Mouse (Mus musculus) embryo, embryonic 10 days (tissue): Measurements from ENCODE around the gene Stk11ip.

Source experiments
- DNase-seq: peaks from one replicate; pipeline ENCODE4 v3.0.0-alpha.2; 2015; ENCODE audit warnings: low spot score

Gene Stk11ip

DNA sequence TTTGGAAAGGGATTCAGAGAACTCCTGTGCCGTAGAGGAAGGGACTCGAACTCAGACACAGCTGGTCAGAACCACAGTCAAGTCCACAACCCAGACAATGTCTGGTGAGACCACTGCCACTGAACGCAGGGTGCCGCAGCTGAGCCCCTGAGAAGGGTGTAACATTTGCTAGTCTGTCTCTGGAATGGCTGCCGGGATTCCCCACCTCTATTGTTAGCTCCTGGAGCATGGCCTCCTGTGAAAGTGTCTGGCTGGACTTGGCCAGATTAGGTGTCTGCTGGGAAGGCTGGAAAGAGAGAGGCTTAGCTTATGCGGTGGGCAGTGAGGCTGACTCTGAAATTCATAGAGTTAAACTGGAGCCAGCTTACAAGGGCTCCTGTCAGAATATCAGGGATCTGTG lies 49.1 kb downstream of the Stk11ip start:
- no peak for DNase-seq

DNA sequence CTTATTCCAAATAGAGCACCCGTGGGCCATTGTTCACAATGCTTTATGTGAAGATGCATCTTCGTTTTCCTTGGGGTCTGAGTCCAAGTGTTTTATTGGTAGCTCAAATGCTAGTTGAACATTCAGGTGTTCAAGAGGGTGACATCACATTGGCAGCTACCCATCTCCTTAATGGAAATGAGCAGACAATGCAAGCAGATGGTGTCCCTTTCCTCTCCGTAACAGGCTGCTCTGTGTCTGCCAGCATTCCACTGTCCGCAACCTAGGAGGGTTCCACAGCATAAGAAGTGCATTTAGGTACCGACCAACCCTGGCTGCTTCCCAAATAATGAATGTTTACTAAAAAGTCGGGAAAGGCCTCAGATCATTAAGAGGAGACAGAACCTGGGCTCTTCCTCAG lies 51.4 kb downstream of the Stk11ip start:
- no peak for DNase-seq

DNA sequence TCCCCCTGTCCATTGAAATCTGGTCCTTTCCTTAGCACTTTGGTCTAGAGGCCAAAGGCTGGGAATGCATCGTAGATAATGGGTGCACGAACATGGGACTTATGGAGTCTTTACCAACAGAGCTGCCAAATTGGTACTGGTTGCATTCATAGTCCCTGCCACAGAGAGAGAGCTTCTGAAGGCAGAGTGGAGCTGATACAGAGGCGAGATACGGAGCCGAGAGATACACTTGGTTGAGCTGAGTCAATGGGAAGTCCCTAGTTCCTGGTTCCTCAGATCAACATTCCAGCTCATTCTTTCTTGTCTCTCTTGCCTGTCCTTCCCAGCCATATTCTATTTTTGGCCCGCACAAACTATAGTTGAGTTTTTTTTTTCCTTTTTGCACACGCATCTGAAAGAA lies 52.4 kb downstream of the Stk11ip start:
- no peak for DNase-seq

DNA sequence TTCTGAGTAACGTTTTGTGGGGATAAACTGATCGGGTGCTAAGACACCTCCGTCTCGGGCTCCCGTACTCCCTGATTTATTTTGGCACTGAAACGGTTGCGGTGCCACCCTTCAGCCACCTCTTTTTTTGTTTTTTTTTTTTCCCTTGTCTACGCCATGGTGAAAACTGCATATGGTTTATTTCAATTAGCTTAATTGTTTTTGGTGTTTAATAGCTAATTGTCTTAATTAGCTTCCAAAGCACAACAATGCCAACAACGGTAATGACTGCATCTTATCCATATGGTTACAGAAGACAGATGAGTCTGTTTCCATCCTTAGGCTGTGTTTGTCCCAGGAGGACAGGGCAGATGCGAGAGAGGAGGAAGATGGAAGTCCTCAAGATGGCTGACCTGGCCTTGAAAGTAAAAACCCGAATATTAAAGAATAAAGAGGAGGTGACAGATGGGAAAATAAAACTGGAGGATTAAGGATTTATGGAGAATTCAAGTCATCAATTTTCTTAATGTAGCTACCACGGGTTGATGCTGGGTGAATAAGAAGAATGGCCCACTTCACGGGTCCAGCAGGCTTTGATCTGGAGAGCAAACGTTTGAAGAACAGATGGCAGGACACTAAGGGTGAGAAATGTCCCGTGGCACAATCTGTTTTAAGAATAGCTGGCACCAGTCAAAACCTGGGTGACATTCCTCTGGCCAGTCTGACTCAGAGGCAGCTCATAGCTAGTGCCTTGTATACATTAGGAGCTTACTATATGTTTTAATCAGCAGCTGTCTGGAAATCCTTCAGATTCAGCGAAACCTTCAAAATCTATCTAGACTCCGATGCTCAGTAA lies 53.4 kb downstream of the Stk11ip start:
- DNase-seq, result no peak

DNA sequence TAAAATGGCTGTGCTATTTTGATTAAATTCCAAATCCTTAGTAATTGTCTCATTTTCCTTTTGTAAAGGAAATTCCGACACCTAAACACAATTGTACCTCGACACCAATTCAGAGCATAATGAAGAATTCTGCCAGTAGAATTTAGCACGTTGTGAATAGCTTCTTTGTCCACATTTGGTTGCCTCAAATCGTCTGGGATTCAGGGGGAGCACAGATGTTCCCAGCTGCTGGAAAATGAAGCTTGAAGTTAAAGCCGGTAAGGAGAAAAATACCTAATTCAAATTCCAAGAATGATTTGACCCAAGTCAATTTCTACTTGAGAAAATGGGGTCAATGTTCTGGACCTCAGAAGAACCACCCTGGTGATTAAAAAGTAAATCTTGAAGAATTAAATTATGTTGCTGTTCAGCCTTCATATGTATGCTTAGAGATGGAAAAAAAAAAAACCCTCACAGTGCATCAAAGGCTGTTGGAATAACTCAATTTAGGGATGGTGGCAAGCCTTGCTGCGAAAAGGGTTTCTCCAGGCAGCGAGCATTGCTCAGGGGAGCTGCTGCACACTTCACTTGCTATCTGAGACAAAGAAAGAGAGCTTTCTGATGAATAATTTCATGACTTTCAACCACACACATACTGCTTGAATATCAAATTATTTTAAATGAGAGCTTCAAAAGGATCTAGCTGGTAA lies 60.8 kb downstream of the Stk11ip start:
- no peak for DNase-seq

DNA sequence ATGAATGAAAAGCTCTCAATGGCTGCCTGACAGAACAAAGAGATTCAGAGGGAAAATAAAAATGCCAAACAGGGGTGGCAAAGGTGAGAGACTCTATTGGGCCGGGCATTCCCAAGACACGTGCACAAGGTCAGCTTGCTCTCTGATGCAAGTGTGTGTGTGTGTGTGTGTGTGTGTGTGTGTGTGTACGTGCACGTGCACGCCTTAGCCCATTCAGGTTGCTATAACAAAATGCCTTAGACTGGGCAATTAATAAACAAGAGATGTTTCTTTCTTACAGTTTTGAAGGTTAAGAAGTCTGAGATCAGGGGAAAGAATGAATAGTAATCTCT lies 61.3 kb downstream of the Stk11ip start:
- no peak for DNase-seq

DNA sequence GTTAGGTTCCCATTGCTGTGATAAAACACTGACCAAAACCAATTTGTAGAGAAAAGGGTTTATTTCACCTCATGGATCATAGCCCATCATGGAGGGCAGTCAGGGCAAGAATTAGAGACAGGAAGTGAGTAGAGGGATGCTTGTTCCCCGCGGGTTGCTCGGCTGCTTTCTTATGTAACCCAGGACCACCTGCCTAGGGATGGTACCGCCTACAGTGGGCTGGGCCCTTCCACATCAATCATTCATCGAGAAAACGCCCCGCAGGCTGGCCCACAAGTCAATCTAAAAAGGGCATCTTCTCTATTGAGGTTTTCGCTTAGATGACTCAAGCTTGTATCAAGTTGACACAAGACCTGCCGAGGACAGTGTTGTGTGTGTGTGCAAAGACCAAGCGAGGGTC lies 61.7 kb downstream of the Stk11ip start:
- no peak for DNase-seq

DNA sequence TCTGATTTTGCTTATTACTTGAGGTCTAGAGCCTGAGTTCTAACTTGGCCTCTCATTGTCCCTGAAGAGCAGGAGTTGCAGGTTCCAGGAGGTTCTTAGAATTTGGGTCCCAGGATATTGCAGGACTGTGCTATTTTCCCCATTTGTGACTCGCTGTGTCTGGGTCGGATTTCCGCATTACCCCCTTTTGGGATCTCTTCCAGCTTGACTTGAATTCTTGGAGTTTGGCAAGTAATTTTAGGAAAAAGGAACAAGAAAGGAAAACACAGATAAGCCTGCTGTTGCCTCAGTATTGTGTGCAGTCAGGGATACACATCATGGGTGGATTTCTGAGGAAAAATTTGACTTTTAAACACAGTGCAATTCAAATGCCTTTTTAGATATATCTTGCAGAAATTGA lies 65.5 kb downstream of the Stk11ip start:
- DNase-seq, result no peak
